Mouse (Mus musculus) C2C12 (cell line): ENCODE data around the gene Naaladl1. TPM values are rescaled to one million over a fixed set of nuclear protein-coding genes. Genes with fewer than 3 reads are reported as not detected.
"Not testable (repeated sequence)": the region's sequence is repeated elsewhere in the genome, so short reads cannot be mapped to it uniquely, and the experiment has no call there.

Experiments used
- H3K27me3 ChIP-seq: one replicate; pipeline ENCODE4 v1.6.1; 2011; ENCODE audit not compliant: control insufficient read depth, insufficient read depth, insufficient read length
- H3K36me3 ChIP-seq: one replicate; pipeline ENCODE4 v1.6.1; 2011; ENCODE audit not compliant: control insufficient read depth, insufficient read depth
- H3K4me3 ChIP-seq: one replicate; pipeline ENCODE4 v1.5.1; 2011; ENCODE audit warnings: mild to moderate bottlenecking, control low read depth; ENCODE audit not compliant: poor library complexity, insufficient read depth, severe bottlenecking
- H3K79me2 ChIP-seq: one replicate; pipeline ENCODE4 v1.6.1; 2011; ENCODE audit not compliant: control insufficient read depth, insufficient read depth
- H3K79me3 ChIP-seq: one replicate; pipeline ENCODE4 v1.6.1; 2011; ENCODE audit warnings: low read depth, control low read depth
- H3ac ChIP-seq: one replicate; pipeline ENCODE3; 2011; ENCODE audit warnings: low read depth; ENCODE audit not compliant: control insufficient read depth, insufficient read length
- CEBPB ChIP-seq: IDR thresholded peaks from one replicate; pipeline ENCODE4 v1.6.1; 2011; ENCODE audit warnings: low read depth, mild to moderate bottlenecking, control low read depth, moderate library complexity
- CTCF ChIP-seq: IDR thresholded peaks from one replicate; pipeline ENCODE4 v1.5.1; 2011; ENCODE audit not compliant: control insufficient read depth, insufficient read depth, insufficient read length
- FOSL1 ChIP-seq: IDR thresholded peaks from one replicate; pipeline ENCODE4 v1.8.0; 2011; ENCODE audit warnings: mild to moderate bottlenecking, low read length; ENCODE audit not compliant: poor library complexity, insufficient read depth, severe bottlenecking
- MAX ChIP-seq: IDR thresholded peaks from one replicate; pipeline ENCODE4 v1.6.1; 2011; ENCODE audit warnings: mild to moderate bottlenecking, control low read depth
- MYOD1 ChIP-seq: IDR thresholded peaks from one replicate; pipeline ENCODE4 v1.6.1; 2011; ENCODE audit warnings: low read depth; ENCODE audit not compliant: control insufficient read depth, insufficient read length
- MYOG ChIP-seq: IDR thresholded peaks from one replicate; pipeline ENCODE4 v1.6.1; 2011; ENCODE audit not compliant: control insufficient read depth, insufficient read length; ENCODE audit errors: extremely low read depth
- USF1 ChIP-seq: IDR thresholded peaks from one replicate; pipeline ENCODE4 v1.6.1; 2011; ENCODE audit warnings: low read depth, mild to moderate bottlenecking, control low read depth, moderate library complexity
- polyA plus RNA-seq: library from polyadenylated mRNA; unstranded; fragments of >200 nt; fragmentation: generic; extraction: Trizol; gene quantifications from one replicate; pipeline ENCODE4 v1.2.1, GENCODE M21; 2012; ENCODE audit warnings: missing spikeins

The Naaladl1 gene
- polyA plus RNA-seq, 1 experiment: 0.16 TPM

DNA sequence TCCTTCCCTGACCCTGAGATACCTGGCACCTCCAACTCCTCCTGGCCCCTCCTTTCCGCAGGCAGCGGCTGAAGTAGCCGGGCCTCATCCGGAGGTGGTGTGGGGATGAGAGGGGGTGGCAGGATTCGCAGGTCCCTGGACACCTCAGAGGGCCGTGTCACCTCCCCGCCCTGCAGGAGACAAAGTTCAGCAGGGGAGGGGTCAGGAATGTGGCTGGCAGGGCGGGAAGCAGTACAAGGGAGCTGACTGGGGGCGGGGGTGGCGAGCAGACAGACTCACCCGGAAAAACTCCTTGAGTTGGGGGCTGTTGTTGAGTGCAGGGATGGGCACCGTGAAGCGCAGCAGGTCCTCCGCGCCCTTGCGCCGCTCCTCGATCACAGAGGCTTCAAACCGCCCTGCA is 16.2 kb downstream of the Naaladl1 start:
- Histone ChIP-seq H3K36me3 (peaks cover 8% of the 10 kb centered on the region), H3K4me3 (no peak overlapping the region), H3ac (no peak overlapping the region), H3K79me3 (peaks cover 9% of the 10 kb centered on the region), H3K79me2 (peaks cover 12% of the 10 kb centered on the region), H3K27me3 (no peaks in the 10 kb centered on the region)
- TF ChIP-seq USF1 (no peak), FOSL1 (no peak), MYOD1 (no peak), MYOG (no peak), CEBPB (no peak), CTCF (no peak), MAX (no peak)

- Histone ChIP-seq H3K36me3 (peaks cover 8% of the 10 kb centered on the region), H3K79me3 (no peaks in the 10 kb centered on the region), H3K79me2 (no peaks in the 10 kb centered on the region), H3ac (no peak overlapping the region), H3K27me3 (no peaks in the 10 kb centered on the region), H3K4me3 (no peak overlapping the region)
- TF ChIP-seq USF1: no peak
- no peak for TF ChIP-seq FOSL1
- no peak for TF ChIP-seq MYOD1
- TF ChIP-seq MAX: no peak
- TF ChIP-seq CEBPB: no peak
- no peak for TF ChIP-seq MYOG
- no peak for TF ChIP-seq CTCF
These were observed 17.7 kb downstream of the Naaladl1 start for GRCm38 (mm10) chr19:6123330-6123729.

DNA sequence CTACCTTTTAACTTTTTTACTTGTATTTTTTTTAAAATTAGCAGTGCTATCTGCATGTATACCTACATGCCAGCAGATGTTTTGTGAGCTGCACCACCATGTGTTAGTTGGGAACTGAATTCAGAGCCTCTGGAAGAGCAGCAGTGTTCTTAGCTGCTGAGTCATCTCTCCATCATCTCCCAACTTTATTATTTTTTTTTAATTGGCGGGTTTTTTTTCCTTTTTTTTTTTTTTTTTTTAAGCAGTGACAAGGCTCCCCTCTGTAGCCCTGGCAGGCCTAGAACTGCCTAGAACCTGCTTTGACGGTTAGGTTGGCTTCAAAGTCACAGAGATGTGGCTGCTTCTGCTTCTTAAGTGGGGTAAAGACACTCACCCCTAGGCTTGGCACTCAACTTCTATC is 19.3 kb downstream of the Naaladl1 start:
- TF ChIP-seq MYOG (no peak), MYOD1 (no peak), USF1 (no peak), CTCF (no peak), FOSL1 (no peak), CEBPB (no peak)

GRCm38 (mm10) chr19:6126289-6126688 is 20.7 kb downstream of the Naaladl1 start:
- peaks cover 8% of the 10 kb centered on the region for H3K36me3 ChIP-seq
- no peaks in the 10 kb centered on the region for H3K27me3 ChIP-seq
- no peak overlapping the region for H3K4me3 ChIP-seq
- TF ChIP-seq MYOD1: no peak
- TF ChIP-seq CTCF: peak; percentile 29
- H3K79me2 ChIP-seq: no peaks in the 10 kb centered on the region
- H3K79me3 ChIP-seq: no peaks in the 10 kb centered on the region
- H3ac ChIP-seq: no peak overlapping the region

More for the DNA sequence above, 19.3 kb downstream of the Naaladl1 start:
- H3ac ChIP-seq: no peak overlapping the region
- no peaks in the 10 kb centered on the region for H3K79me2 ChIP-seq
- H3K36me3 ChIP-seq: peaks cover 8% of the 10 kb centered on the region
- no peak overlapping the region for H3K4me3 ChIP-seq
- no peaks in the 10 kb centered on the region for H3K79me3 ChIP-seq
- no peaks in the 10 kb centered on the region for H3K27me3 ChIP-seq

- no peaks in the 10 kb centered on the region for H3K79me2 ChIP-seq
- H3ac ChIP-seq: peak overlapping the region; percentile 58
- H3K36me3 ChIP-seq: peaks cover 8% of the 10 kb centered on the region
- H3K79me3 ChIP-seq: no peaks in the 10 kb centered on the region
- H3K27me3 ChIP-seq: no peaks in the 10 kb centered on the region
- no peak for TF ChIP-seq CEBPB
- no peak for TF ChIP-seq MYOD1
- no peak for TF ChIP-seq MYOG
- TF ChIP-seq FOSL1: no peak
- TF ChIP-seq CTCF: no peak
- TF ChIP-seq USF1: no peak
- no peak for TF ChIP-seq MAX
- H3K4me3 ChIP-seq: peak overlapping the region; percentile 41
These were observed 21.4 kb downstream of the Naaladl1 start for GRCm38 (mm10) chr19:6126789-6127580.

DNA sequence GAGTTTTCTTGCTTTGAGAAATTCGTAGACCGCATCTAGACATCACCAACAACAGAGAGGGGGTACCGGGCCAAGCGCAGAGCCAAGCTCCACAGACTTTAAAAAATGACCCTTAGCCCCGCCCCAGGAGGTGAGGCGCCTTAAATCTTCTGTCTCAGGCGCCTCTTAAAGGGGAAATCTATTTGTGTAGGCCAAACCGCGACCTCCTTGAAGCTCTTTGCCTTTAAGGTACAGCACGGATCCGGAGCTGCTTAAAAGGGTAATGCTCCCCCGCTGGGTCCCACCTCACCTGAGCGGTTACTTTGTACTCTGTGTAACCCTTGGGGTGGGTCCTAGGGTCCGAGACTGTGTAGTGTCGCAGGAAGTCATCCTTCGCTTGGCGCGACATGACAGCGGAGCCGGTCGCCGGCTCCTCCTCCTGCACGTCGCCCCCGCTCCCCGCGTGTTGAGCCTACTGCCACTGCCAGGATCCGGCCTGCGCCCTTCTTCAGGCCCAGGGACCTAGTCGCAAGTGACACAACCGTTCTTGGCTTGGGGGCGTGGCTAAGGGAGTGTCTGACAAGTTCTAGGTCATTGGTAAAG is 22.3 kb downstream of the Naaladl1 start, which contains the start of gene Snx15:
Snx15 (minus strand) TSS at position 545 of the 582 bp plus-strand sequence.
- Histone ChIP-seq H3K27me3 (no peaks in the 10 kb centered on the region), H3K36me3 (peaks cover 8% of the 10 kb centered on the region), H3K4me3 (peak within 1 kb of the TSS; percentile 41), H3K79me2 (no peaks in the 10 kb centered on the region), H3ac (peak within 1 kb of the TSS; percentile 58), H3K79me3 (no peaks in the 10 kb centered on the region)
- TF ChIP-seq MYOD1 (no peak), MAX (peak; percentile 82), FOSL1 (no peak)

GRCm38 (mm10) chr19:6130414-6131128 is 25.0 kb downstream of the Naaladl1 start:
- H3ac ChIP-seq, H3K4me3 ChIP-seq, H3K27me3 ChIP-seq, H3K79me2 ChIP-seq, H3K36me3 ChIP-seq, H3K79me3 ChIP-seq: not testable (repeated sequence)
